Mouse (Mus musculus): ENCODE data around the gene Lgr5. TPM values are rescaled to one million over a fixed set of nuclear protein-coding genes. Genes with fewer than 3 reads are reported as not detected.

The Lgr5 gene
- polyA plus RNA-seq, 1 experiment = 0.47 TPM

GRCm38 (mm10) chr10:115515503-115515902, 72.1 kb downstream of the Lgr5 start:
- TF ChIP-seq POLR2A (IDR thresholded peaks at IDR 0.05; ENCODE audit: borderline replicate concordance, low read depth, low read length) = no peak
- no peak for TF ChIP-seq CTCF (IDR thresholded peaks at IDR 0.05; ENCODE audit: low read depth, low read length)
- H3K4me3 ChIP-seq (ENCODE audit: insufficient read depth, low read length) = no peak overlapping the region
- H3K4me1 ChIP-seq (ENCODE audit: control insufficient read depth, insufficient read depth, low read length) = no peaks in the 10 kb centered on the region
- no peak overlapping the region for H3K27ac ChIP-seq (ENCODE audit: insufficient read depth, low read depth, low read length)

- no peaks in the 10 kb centered on the region for H3K4me1 ChIP-seq (ENCODE audit: control insufficient read depth, insufficient read depth, low read length)
- no peak overlapping the region for H3K4me3 ChIP-seq (ENCODE audit: insufficient read depth, low read length)
- TF ChIP-seq CTCF (IDR thresholded peaks at IDR 0.05; ENCODE audit: low read depth, low read length) = no peak
- no peak overlapping the region for H3K27ac ChIP-seq (ENCODE audit: insufficient read depth, low read depth, low read length)
Observed at GRCm38 (mm10) chr10:115510959-115511358, 76.6 kb downstream of the Lgr5 start.

GRCm38 (mm10) chr10:115505631-115506239, 81.8 kb downstream of the Lgr5 start:
- Histone ChIP-seq H3K4me3 (ENCODE audit: insufficient read depth, low read length) (no peak overlapping the region), H3K4me1 (ENCODE audit: control insufficient read depth, insufficient read depth, low read length) (no peaks in the 10 kb centered on the region), H3K27ac (ENCODE audit: insufficient read depth, low read depth, low read length) (no peak overlapping the region)
- no peak for TF ChIP-seq POLR2A (IDR thresholded peaks at IDR 0.05; ENCODE audit: borderline replicate concordance, low read depth, low read length)
- TF ChIP-seq CTCF (IDR thresholded peaks at IDR 0.05; ENCODE audit: low read depth, low read length) = no peak

- H3K4me1 ChIP-seq (ENCODE audit: control insufficient read depth, insufficient read depth, low read length) = no peaks in the 10 kb centered on the region
- no peak for TF ChIP-seq POLR2A (IDR thresholded peaks at IDR 0.05; ENCODE audit: borderline replicate concordance, low read depth, low read length)
- no peak overlapping the region for H3K4me3 ChIP-seq (ENCODE audit: insufficient read depth, low read length)
- H3K27ac ChIP-seq (ENCODE audit: insufficient read depth, low read depth, low read length) = no peak overlapping the region
Observed at GRCm38 (mm10) chr10:115505155-115505554, 82.4 kb downstream of the Lgr5 start.

- no peak overlapping the region for H3K4me3 ChIP-seq (ENCODE audit: insufficient read depth, low read length)
- TF ChIP-seq POLR2A (IDR thresholded peaks at IDR 0.05; ENCODE audit: borderline replicate concordance, low read depth, low read length) (no peak), CTCF (IDR thresholded peaks at IDR 0.05; ENCODE audit: low read depth, low read length) (no peak)
- no peak overlapping the region for H3K27ac ChIP-seq (ENCODE audit: insufficient read depth, low read depth, low read length)
- no peaks in the 10 kb centered on the region for H3K4me1 ChIP-seq (ENCODE audit: control insufficient read depth, insufficient read depth, low read length)
Observed at GRCm38 (mm10) chr10:115493778-115494141, 93.8 kb downstream of the Lgr5 start.

GRCm38 (mm10) chr10:115492956-115493777, 94.4 kb downstream of the Lgr5 start:
- no peak overlapping the region for H3K27ac ChIP-seq (ENCODE audit: insufficient read depth, low read depth, low read length)
- H3K4me1 ChIP-seq (ENCODE audit: control insufficient read depth, insufficient read depth, low read length) = no peaks in the 10 kb centered on the region
- H3K4me3 ChIP-seq (ENCODE audit: insufficient read depth, low read length) = no peak overlapping the region
- TF ChIP-seq CTCF (IDR thresholded peaks at IDR 0.05; ENCODE audit: low read depth, low read length) (no peak), POLR2A (IDR thresholded peaks at IDR 0.05; ENCODE audit: borderline replicate concordance, low read depth, low read length) (no peak)

- H3K4me1 ChIP-seq (ENCODE audit: control insufficient read depth, insufficient read depth, low read length) = no peaks in the 10 kb centered on the region
- H3K27ac ChIP-seq (ENCODE audit: insufficient read depth, low read depth, low read length) = no peak overlapping the region
- TF ChIP-seq POLR2A (IDR thresholded peaks at IDR 0.05; ENCODE audit: borderline replicate concordance, low read depth, low read length) = no peak
- TF ChIP-seq CTCF (IDR thresholded peaks at IDR 0.05; ENCODE audit: low read depth, low read length) = no peak
- no peak overlapping the region for H3K4me3 ChIP-seq (ENCODE audit: insufficient read depth, low read length)
Observed at GRCm38 (mm10) chr10:115491803-115492510, 95.6 kb downstream of the Lgr5 start.

- Histone ChIP-seq H3K4me3 (ENCODE audit: insufficient read depth, low read length) (no peak overlapping the region), H3K4me1 (ENCODE audit: control insufficient read depth, insufficient read depth, low read length) (no peaks in the 10 kb centered on the region), H3K27ac (ENCODE audit: insufficient read depth, low read depth, low read length) (no peak overlapping the region)
- TF ChIP-seq CTCF (IDR thresholded peaks at IDR 0.05; ENCODE audit: low read depth, low read length) = no peak
- no peak for TF ChIP-seq POLR2A (IDR thresholded peaks at IDR 0.05; ENCODE audit: borderline replicate concordance, low read depth, low read length)
Observed at GRCm38 (mm10) chr10:115485602-115486001, 102.0 kb downstream of the Lgr5 start.

- TF ChIP-seq POLR2A (IDR thresholded peaks at IDR 0.05; ENCODE audit: borderline replicate concordance, low read depth, low read length) (no peak), CTCF (IDR thresholded peaks at IDR 0.05; ENCODE audit: low read depth, low read length) (no peak)
- H3K4me3 ChIP-seq (ENCODE audit: insufficient read depth, low read length) = no peak overlapping the region
- no peaks in the 10 kb centered on the region for H3K4me1 ChIP-seq (ENCODE audit: control insufficient read depth, insufficient read depth, low read length)
- H3K27ac ChIP-seq (ENCODE audit: insufficient read depth, low read depth, low read length) = no peak overlapping the region
Observed at GRCm38 (mm10) chr10:115484660-115485059, 102.9 kb downstream of the Lgr5 start.

Measured in bone marrow macrophage, adult 2 months (primary cell).